Mouse (Mus musculus) stomach, postnatal 0 days (tissue): ENCODE measurements around the gene Vangl1.

Experiments used
- CTCF ChIP-seq: IDR thresholded peaks from 2 replicates; pipeline ENCODE4 v1.5.1; 2016; ENCODE audit warnings: antibody characterized with exemption, low read depth, mild to moderate bottlenecking, moderate library complexity
- EP300 ChIP-seq: optimal IDR thresholded peaks from 2 replicates; pipeline ENCODE3; 2016; ENCODE audit warnings: antibody characterized with exemption

DNA sequence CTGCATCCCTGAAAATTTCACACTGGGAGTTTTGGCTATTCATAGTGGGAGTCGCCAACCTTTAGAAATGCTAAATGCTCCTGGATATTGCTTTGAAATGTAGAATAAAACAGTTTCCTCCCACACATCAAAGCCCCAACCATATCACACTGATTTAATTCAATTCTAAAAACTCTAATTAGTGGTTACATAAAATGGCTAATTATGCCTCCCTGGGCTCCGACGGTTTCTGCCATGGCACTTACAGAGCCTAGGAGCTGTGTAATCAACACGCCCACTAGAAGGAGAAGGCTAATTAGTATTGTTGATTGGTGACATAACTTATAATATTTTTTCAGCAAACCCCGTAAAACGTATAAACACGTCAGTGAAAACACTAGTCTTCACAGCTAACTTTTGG is 1.4 kb downstream of the Vangl1 start:
- no peak for TF ChIP-seq CTCF
- TF ChIP-seq EP300 = no peak
